ENCODE assay signal across 8 mouse cellular contexts in the genomic region with DNA sequence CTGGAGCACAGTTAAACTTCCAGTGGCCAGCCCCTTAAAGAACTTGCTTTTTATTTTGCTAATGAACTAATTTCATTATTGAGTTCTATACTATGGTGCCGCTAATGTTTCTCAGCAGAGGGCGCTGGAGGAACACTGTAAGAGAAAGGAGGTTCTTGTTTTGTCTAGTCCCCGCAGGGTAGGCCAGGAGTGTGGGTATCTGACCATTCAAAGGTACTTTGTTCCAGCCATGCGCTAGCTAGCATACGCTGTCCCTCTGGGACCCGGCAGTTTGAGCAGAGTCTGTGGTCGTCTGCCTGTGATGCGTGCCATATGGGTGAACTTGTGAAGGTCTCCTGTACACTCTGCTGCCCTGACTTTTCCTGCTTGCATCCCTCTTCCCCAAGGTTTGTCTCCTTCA.
DNase-seq lines count a peak whose midpoint lies in the region; ATAC-seq and TF ChIP-seq lines count a peak whose summit lies in the region.

No protein-coding gene starts in this region.

- H3K9me3 ChIP-seq in liver, embryonic 16.5 days (replicated peaks; ENCODE audit: control insufficient read depth, low read length) = no peaks in the 10 kb centered on the region

- no peak overlapping the region for H3K9ac ChIP-seq in liver, embryonic 16.5 days (ENCODE audit: low read depth, low read length)

- no peak overlapping the region for H3K4me2 ChIP-seq in liver, embryonic 16.5 days (ENCODE audit: low read depth, low read length)

- TF ChIP-seq CTCF in thymus, adult 2 months (IDR thresholded peaks at IDR 0.05; ENCODE audit: borderline replicate concordance, control insufficient read depth, extremely low read depth, insufficient read depth, low read length, poor library complexity) = no peak

- peak; percentile 6 for DNase-seq in thymus, postnatal 0 days (ENCODE audit: low spot score)
- no peak for DNase-seq in thymus, adult 2 months
- peak; percentile 64 for DNase-seq in c-Kit-positive CD71-negative TER-119-negative erythroid progenitor cells, embryonic 14.5 days (ENCODE audit: low read depth)
- DNase-seq in frontal cortex, postnatal 36 days (ENCODE audit: low spot score in 2 of 2) = peak; percentile 38 to 53
- peak; percentile 32 to 61 for DNase-seq in kidney, postnatal 36 days
- DNase-seq in right cerebral cortex, postnatal 14 days = peak; percentile 45
- DNase-seq in gastrocnemius, adult 18-20 months (ENCODE audit: low spot score) = no peak

- 32% methylated on average over 8 of the region's 8 CpGs for WGBS in thymus, adult 2 months
- 7% methylated on average over 8 of the region's 8 CpGs for WGBS in liver, embryonic 16.5 days (ENCODE audit: insufficient replicate concordance)

- no peak for TF ChIP-seq POLR2A in thymus, adult 2 months (IDR thresholded peaks at IDR 0.05; ENCODE audit: control insufficient read depth, extremely low read depth, insufficient read depth, low read length, poor library complexity)

- no peaks in the 10 kb centered on the region for H3K36me3 ChIP-seq in thymus, adult 2 months (ENCODE audit: control insufficient read depth, insufficient read depth, low read length)
- no peaks in the 10 kb centered on the region for H3K36me3 ChIP-seq in liver, embryonic 16.5 days (ENCODE audit: control insufficient read depth, insufficient read depth)

- no peaks in the 10 kb centered on the region for H3K27me3 ChIP-seq in thymus, adult 2 months (ENCODE audit: control insufficient read depth, insufficient read depth, low read length)
- no peaks in the 10 kb centered on the region for H3K27me3 ChIP-seq in liver, embryonic 16.5 days (ENCODE audit: control insufficient read depth, insufficient read depth, low read depth, low read length)

- H3K27ac ChIP-seq in thymus, adult 2 months (ENCODE audit: control insufficient read depth, insufficient read depth, low read length) = no peak overlapping the region
- H3K27ac ChIP-seq in liver, embryonic 16.5 days (ENCODE audit: low read length) = no peak overlapping the region

- no peak overlapping the region for H3K4me3 ChIP-seq in thymus, adult 2 months (ENCODE audit: control insufficient read depth, insufficient read depth, low read length)
- H3K4me3 ChIP-seq in liver, embryonic 16.5 days (ENCODE audit: low read depth, low read length) = no peak overlapping the region

- peak; percentile 55; the same call in 1 of the 2 replicates for ATAC-seq in liver, embryonic 16.5 days (ENCODE audit: low read depth)

- H3K4me1 ChIP-seq in thymus, adult 2 months (replicated peaks; ENCODE audit: control insufficient read depth, insufficient read depth, low read length) = no peaks in the 10 kb centered on the region
- peaks cover 3% of the 10 kb centered on the region for H3K4me1 ChIP-seq in liver, embryonic 16.5 days (ENCODE audit: control insufficient read depth, low read depth, low read length)

Comparison
In these comparisons a context has a peak if more than half of its experiments do, and no peak if none do; other contexts are left out.
1. DNase-seq: peak in thymus, postnatal 0 days (single experiment), c-Kit-positive CD71-negative TER-119-negative erythroid progenitor cells, embryonic 14.5 days (single experiment), frontal cortex, postnatal 36 days (2 of 2), kidney, postnatal 36 days (2 of 2) and right cerebral cortex, postnatal 14 days (single experiment); none in thymus, adult 2 months (single experiment) and gastrocnemius, adult 18-20 months (single experiment).